Mouse (Mus musculus) forebrain, embryonic 12.5 days (tissue): ENCODE results near the gene Twnk. TPM values are rescaled to one million over a fixed set of nuclear protein-coding genes. Genes with fewer than 3 reads are reported as not detected.

ENCODE experiments used
- ATAC-seq: fragments of 200-750 bp; cut with Nextera tagmentation; 2 replicates; pipeline ENCODE4 v1.8.0; 2017; ENCODE audit warnings: moderate TSS enrichment; ENCODE audit not compliant: low FRiP score
- H3K27ac ChIP-seq: fragments of 300-500 bp; sonication (generic); 2 replicates; pipeline ENCODE4 v1.5.1; 2016; ENCODE audit warnings: mild to moderate bottlenecking
- H3K27me3 ChIP-seq: fragments of 300-500 bp; sonication (generic); 2 replicates; pipeline ENCODE4 v1.6.1; 2016; ENCODE audit warnings: mild to moderate bottlenecking
- H3K36me3 ChIP-seq: fragments of 300-500 bp; sonication (generic); replicated peaks from 2 replicates; pipeline ENCODE4 v1.6.1; 2016; ENCODE audit warnings: mild to moderate bottlenecking
- H3K4me1 ChIP-seq: fragments of 300-500 bp; sonication (generic); 2 replicates; pipeline ENCODE4 v1.6.1; 2016
- H3K4me2 ChIP-seq: fragments of 300-500 bp; sonication (generic); 2 replicates; pipeline ENCODE4 v1.6.1; 2016; ENCODE audit warnings: mild to moderate bottlenecking, moderate library complexity
- H3K4me3 ChIP-seq: fragments of 300-500 bp; sonication (generic); replicated peaks from 2 replicates; pipeline ENCODE4 v1.5.1; 2016; ENCODE audit warnings: mild to moderate bottlenecking
- H3K9ac ChIP-seq: fragments of 300-500 bp; sonication (generic); 2 replicates; pipeline ENCODE4 v1.6.1; 2016; ENCODE audit warnings: mild to moderate bottlenecking
- H3K9me3 ChIP-seq: fragments of 300-500 bp; sonication (generic); 2 replicates; pipeline ENCODE4 v1.6.1; 2016
- WGBS: fragments of 180-500 bp; shearing (Covaris S2); methylation state at CpG from one replicate; pipeline ENCODE4 v1.1.7; 2016; 5-methylcytosine and 5-hydroxymethylcytosine counted together
- polyA plus RNA-seq: library from polyadenylated mRNA; unstranded; fragments of >200 nt; fragmentation: Nextera tagmentation; extraction: Ambion mirVana; gene quantifications from 2 replicates; pipeline ENCODE4 v1.2.1, GENCODE M21; 2016

Gene Twnk
- polyA plus RNA-seq, 1 experiment from 2014 or later = 23.9 TPM

DNA sequence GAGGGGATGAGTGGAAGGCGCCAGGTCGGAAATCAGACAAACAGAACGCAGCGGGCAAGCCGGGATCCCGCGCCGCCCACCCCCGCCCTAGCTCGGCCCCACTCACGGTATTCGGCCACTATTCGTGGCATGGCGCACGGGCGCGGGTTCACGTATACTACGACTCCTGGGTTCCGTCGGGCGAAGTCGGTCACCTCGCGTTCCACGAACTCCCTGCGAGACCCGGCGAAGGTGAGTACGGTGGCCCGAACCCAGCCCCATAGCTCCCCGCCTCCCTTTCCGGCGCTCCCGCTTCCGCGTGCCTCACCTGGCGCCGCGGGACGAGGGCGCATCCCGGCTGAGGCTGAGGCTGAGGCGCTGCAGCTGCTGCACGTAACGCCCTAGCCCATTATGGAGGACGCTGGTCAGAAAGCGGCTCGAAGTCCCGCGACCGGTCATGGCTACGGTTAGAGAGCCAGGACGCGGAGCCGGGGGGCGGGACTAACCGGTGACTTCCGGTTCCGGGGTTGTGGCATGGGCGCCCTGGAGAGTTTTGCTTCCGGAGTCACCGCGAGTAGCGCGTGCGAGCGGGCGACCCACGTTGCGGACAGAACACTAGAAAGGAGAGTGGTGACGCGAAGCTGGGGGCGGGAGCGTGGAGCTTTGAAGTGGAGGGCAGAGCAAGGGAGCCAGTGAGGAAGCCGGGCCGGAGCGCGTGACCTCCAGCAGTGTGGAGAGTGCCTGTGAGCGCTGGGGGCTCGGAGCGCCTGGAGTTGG lies 672 bp downstream of the Twnk start, which contains the start of gene Mrpl43:
Mrpl43 (minus strand) TSS at position 486 of the 756 bp plus-strand sequence.
- under 1% methylated on average over 82 of the region's 82 CpGs for WGBS
- Histone ChIP-seq H3K36me3 (peaks cover 59% of the 10 kb centered on the region), H3K4me1 (peaks cover 20% of the 10 kb centered on the region), H3K4me2 (peak within 1 kb of the TSS; percentile 98), H3K27ac (peak within 1 kb of the TSS; percentile 80), H3K9me3 (no peaks in the 10 kb centered on the region), H3K4me3 (peak within 1 kb of the TSS; percentile 95), H3K9ac (peak within 1 kb of the TSS; percentile 86), H3K27me3 (no peaks in the 10 kb centered on the region)
- ATAC-seq = peak; percentile 91

DNA sequence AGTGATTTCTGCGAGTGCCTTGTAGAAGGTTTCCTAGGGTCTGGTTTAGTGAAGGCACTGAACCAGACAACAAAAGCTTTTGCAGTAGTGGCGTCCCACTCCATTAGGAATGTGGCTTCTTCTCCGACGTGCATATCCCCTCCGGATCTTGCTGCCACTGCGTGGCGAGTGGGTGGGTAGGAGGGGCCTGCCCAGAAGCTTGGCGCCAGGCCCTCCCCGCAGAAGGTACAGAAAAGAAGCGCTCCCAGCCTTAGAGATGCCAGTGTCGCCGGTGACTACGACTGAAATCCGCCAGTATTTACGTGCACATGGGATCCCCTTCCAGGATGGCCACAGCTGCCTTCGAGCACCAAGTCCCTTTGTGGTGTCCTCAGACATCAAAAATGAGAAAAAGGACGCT lies 1.6 kb downstream of the Twnk start:
- H3K9me3 ChIP-seq = no peaks in the 10 kb centered on the region
- H3K4me2 ChIP-seq = peak overlapping the region; percentile 98
- peak overlapping the region; percentile 80 for H3K27ac ChIP-seq
- peaks cover 61% of the 10 kb centered on the region for H3K36me3 ChIP-seq
- no peaks in the 10 kb centered on the region for H3K27me3 ChIP-seq
- peak overlapping the region; percentile 86 for H3K9ac ChIP-seq
- WGBS = 47% methylated on average over 17 of the region's 17 CpGs
- peak overlapping the region; percentile 95 for H3K4me3 ChIP-seq
- ATAC-seq = no peak
- H3K4me1 ChIP-seq = peaks cover 20% of the 10 kb centered on the region

- H3K4me3 ChIP-seq = peak overlapping the region; percentile 95
- WGBS = 91% methylated on average over 20 of the region's 20 CpGs
- H3K36me3 ChIP-seq = peaks cover 62% of the 10 kb centered on the region
- ATAC-seq = no peak
- H3K27ac ChIP-seq = no peak overlapping the region
- H3K9ac ChIP-seq = no peak overlapping the region
- H3K4me2 ChIP-seq = peak overlapping the region; percentile 98
- peaks cover 25% of the 10 kb centered on the region for H3K4me1 ChIP-seq
- H3K9me3 ChIP-seq = no peaks in the 10 kb centered on the region
- no peaks in the 10 kb centered on the region for H3K27me3 ChIP-seq
Observed at GRCm38 (mm10) chr19:45007425-45008191, 2.1 kb downstream of the Twnk start.

DNA sequence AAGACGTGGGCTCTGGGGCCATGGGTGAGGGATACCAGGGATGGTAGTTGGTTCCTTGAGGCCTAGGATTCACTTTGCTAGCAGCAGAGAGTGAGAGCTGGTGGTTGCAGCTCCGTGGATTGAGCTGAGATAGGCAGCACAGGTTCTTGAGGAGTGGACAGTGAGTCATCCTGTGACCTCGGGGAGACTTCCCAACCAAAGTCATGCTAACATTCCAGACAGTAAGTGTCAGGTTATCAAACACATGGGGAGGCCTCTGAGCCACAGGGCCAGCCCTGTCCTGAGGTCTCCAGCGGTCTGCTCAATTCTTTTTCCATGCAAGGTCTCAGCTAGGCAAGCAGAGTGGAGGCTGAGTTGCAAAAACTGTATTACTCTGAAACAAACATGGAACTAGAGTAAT lies 5.2 kb downstream of the Twnk start:
- Histone ChIP-seq H3K9me3 (no peaks in the 10 kb centered on the region), H3K27ac (no peak overlapping the region), H3K27me3 (no peaks in the 10 kb centered on the region), H3K4me1 (peaks cover 38% of the 10 kb centered on the region), H3K4me2 (no peak overlapping the region), H3K9ac (no peak overlapping the region), H3K36me3 (peaks cover 40% of the 10 kb centered on the region), H3K4me3 (no peak overlapping the region)
- no peak for ATAC-seq
- 88% methylated on average over 4 of the region's 4 CpGs for WGBS

GRCm38 (mm10) chr19:45012219-45012618 lies 6.8 kb downstream of the Twnk start:
- peak overlapping the region; percentile 44; the same call in 1 of the 2 replicates for H3K27ac ChIP-seq
- peaks cover 40% of the 10 kb centered on the region for H3K36me3 ChIP-seq
- 87% methylated on average over 8 of the region's 8 CpGs for WGBS
- H3K4me1 ChIP-seq = peaks cover 46% of the 10 kb centered on the region
- no peak overlapping the region for H3K4me2 ChIP-seq
- no peak overlapping the region for H3K4me3 ChIP-seq
- ATAC-seq = no peak
- H3K27me3 ChIP-seq = no peaks in the 10 kb centered on the region
- 0 out of 2 replicates have a peak overlapping the region, but pooled peaks have one; percentile 1 for H3K9ac ChIP-seq
- no peaks in the 10 kb centered on the region for H3K9me3 ChIP-seq

DNA sequence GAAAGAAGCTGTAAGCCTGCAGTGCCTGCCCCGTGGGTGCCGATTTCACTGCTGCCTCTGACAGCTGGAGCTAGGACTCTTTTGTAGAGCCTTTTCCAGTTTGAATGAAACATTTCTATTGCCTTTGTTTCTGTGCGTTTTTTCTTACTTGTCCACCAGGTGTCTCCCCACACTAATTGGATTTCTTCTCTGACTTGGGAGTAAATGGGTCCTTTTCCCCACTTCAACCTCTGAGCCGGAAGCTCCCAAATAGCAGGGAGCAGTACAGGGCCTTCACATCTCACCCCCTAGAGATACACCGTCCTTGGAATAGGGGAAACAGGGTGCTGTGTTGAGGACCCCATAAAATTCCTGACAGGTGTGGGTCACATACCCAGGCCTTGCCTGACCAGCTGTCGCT lies 7.2 kb downstream of the Twnk start:
- H3K9ac ChIP-seq = 0 out of 2 replicates have a peak overlapping the region, but pooled peaks have one; percentile 1
- WGBS = 30% methylated on average over 6 of the region's 6 CpGs

GRCm38 (mm10) chr19:45013581-45014225 lies 8.2 kb downstream of the Twnk start:
- Histone ChIP-seq H3K27ac (0 out of 2 replicates have a peak overlapping the region, but pooled peaks have one; percentile 47), H3K27me3 (no peaks in the 10 kb centered on the region), H3K4me3 (no peak overlapping the region), H3K36me3 (peaks cover 34% of the 10 kb centered on the region), H3K9ac (no peak overlapping the region), H3K9me3 (no peaks in the 10 kb centered on the region), H3K4me2 (no peak overlapping the region), H3K4me1 (peaks cover 46% of the 10 kb centered on the region)
- ATAC-seq = no peak
- WGBS = 62% methylated on average over 6 of the region's 6 CpGs

More for the DNA sequence above, 7.2 kb downstream of the Twnk start:
- peaks cover 40% of the 10 kb centered on the region for H3K36me3 ChIP-seq
- no peaks in the 10 kb centered on the region for H3K9me3 ChIP-seq
- H3K27me3 ChIP-seq = no peaks in the 10 kb centered on the region
- no peak for ATAC-seq
- H3K4me3 ChIP-seq = no peak overlapping the region
- H3K4me1 ChIP-seq = peaks cover 44% of the 10 kb centered on the region
- H3K4me2 ChIP-seq = no peak overlapping the region
- peak overlapping the region; percentile 44; the same call in 1 of the 2 replicates for H3K27ac ChIP-seq

DNA sequence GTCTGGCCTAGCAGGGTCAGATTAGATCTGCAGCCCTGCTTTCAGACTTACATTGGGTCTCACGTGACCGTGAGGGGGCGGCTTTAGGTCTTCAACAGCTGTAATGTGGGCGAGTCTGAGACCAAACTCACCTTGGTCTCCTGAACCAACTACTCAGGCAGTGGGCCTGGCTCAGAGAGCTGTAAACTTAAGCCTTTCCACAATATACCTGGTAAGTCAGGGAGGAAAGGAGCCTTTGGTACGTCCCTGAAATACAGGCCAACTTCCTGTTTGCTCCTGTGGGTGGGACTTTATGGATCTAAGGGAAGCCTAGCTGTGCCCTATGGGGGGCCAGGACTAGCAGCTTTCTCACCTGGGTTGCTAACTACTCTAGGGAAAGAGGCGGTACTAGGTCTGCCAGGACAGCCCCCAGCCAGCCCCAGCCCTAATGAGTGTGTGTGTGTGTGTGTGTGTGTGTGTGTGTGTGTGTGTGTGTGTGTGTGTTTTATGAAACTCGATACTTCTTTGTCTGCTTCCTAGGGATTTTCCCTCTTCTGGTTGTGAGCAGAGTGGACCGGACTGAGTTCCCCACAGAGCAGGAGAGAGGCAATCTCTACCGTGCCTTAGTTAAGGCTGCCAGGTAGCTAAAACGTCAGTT lies 9.0 kb downstream of the Twnk start, which contains the start of gene Lzts2:
Lzts2 (plus strand) TSS at position 80 of the 637 bp plus-strand sequence.
- no peaks in the 10 kb centered on the region for H3K27me3 ChIP-seq
- peak within 1 kb of the TSS; percentile 98 for H3K27ac ChIP-seq
- peaks cover 29% of the 10 kb centered on the region for H3K36me3 ChIP-seq
- H3K4me3 ChIP-seq = peak within 1 kb of the TSS; percentile 72
- ATAC-seq = no peak
- H3K4me2 ChIP-seq = peak within 1 kb of the TSS; percentile 79
- no peaks in the 10 kb centered on the region for H3K9me3 ChIP-seq
- 11% methylated on average over 10 of the region's 10 CpGs for WGBS
- peak within 1 kb of the TSS; percentile 94 for H3K9ac ChIP-seq
- peaks cover 53% of the 10 kb centered on the region for H3K4me1 ChIP-seq

DNA sequence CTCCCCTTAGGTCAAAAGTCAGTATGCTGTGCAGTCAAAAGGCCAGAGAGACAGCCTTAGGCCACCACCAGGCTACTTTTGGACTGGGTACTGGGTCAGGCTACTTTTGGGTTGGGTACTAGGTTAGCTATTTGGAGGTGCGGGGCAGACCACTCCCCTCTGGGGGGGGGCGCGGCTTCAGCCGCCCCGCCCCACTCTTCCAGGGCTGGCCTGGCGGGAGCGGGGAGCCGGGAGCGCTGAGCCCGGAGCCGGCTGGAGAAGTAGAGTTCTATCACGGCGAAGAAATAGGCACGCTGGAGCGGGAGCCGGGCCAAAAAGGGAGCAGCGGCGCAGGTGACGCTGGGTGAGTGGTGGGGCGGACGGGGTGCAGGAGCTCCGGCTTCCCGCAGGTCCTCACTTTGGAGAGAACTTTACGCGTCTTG lies 9.5 kb downstream of the Twnk start:
- ATAC-seq = no peak
- peaks cover 58% of the 10 kb centered on the region for H3K4me1 ChIP-seq

GRCm38 (mm10) chr19:45015518-45016281 lies 10.2 kb downstream of the Twnk start:
- WGBS = under 1% methylated on average over 34 of the region's 34 CpGs
- H3K4me1 ChIP-seq = peaks cover 65% of the 10 kb centered on the region
- peak overlapping the region; percentile 72 for H3K4me3 ChIP-seq
- H3K36me3 ChIP-seq = peaks cover 20% of the 10 kb centered on the region
- peak overlapping the region; percentile 79 for H3K4me2 ChIP-seq
- H3K27me3 ChIP-seq = no peaks in the 10 kb centered on the region
- H3K9ac ChIP-seq = peak overlapping the region; percentile 94
- no peaks in the 10 kb centered on the region for H3K9me3 ChIP-seq
- ATAC-seq = peak; percentile 19; the same call in 1 of the 2 replicates
- peak overlapping the region; percentile 98 for H3K27ac ChIP-seq

More for the DNA sequence above, 9.5 kb downstream of the Twnk start:
- H3K27me3 ChIP-seq = no peaks in the 10 kb centered on the region
- peaks cover 25% of the 10 kb centered on the region for H3K36me3 ChIP-seq
- H3K4me2 ChIP-seq = peak overlapping the region; percentile 79
- no peaks in the 10 kb centered on the region for H3K9me3 ChIP-seq
- 0% methylated on average over 23 of the region's 25 CpGs for WGBS
- H3K4me3 ChIP-seq = peak overlapping the region; percentile 72
- peak overlapping the region; percentile 98 for H3K27ac ChIP-seq
- H3K9ac ChIP-seq = peak overlapping the region; percentile 94
